Mouse (Mus musculus): Measurements from ENCODE around the gene Bex4.

The Bex4 gene

GRCm38 (mm10) chrX:136183107-136183506 is 44.3 kb downstream of the Bex4 start:
- peak; percentile 39 for DNase-seq (ENCODE audit: low spot score)
